Mouse (Mus musculus) frontal cortex, adult 2 months (tissue): ENCODE measurements at regions not wholly inside any gene's neighbourhood (a gene's known extent, or its start where the extent isn't known, plus 50 kb on each side); places are given as distances from the start of the nearest gene placed in this dataset.

Experiments used
- DNase-seq, 2 experiments: peaks; one replicate each; pipeline ENCODE4 v3.0.0; 2022; ENCODE audit warnings: low spot score in 1 of 2; ENCODE audit errors: extremely low spot score in 1 of 2

DNA sequence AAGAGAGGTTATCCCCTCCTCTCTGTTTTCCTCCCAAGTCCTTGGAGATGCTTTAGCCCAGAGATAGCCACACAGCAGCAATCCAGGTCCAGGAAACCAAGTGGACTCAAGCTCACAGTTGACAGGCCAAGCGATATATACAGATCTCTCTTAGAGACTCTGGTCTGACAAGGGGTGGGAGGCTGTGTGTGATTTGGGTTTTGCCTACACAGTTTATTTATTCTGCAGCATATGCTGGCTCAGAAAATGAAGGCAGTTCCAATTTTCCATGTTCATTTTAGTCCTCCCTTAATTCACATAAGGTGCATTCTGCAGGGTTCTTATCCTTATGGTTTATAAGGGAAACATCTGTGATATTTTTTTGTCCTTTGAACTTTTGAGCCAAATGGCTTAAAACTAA is 595.0 kb upstream of the Apob start:
- peak; percentile 11 to 30 for DNase-seq

- no peak for DNase-seq
Observed at GRCm38 (mm10) chr12:7403800-7404199, 573.6 kb upstream of the Apob start.

DNA sequence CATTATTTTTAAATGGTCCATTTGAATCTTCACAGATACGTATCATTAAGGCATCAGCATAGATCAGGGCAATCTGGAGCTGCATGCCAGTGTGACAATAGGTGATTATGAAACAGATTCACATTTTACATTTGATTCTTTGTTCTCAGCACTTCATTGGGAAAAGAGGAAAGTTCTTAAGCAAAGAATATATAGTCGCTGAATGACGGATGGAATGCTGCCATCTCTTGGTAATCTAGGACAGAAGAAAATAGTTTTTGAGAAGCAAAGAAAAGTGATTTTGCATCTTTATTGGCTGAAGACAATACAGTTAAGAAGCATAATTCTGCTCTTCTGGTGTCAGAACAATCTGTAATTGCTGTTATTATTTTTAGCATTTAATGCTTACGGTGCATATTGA is 565.6 kb upstream of the Apob start:
- peak in 1 of 2 experiments; percentile 42 for DNase-seq

DNA sequence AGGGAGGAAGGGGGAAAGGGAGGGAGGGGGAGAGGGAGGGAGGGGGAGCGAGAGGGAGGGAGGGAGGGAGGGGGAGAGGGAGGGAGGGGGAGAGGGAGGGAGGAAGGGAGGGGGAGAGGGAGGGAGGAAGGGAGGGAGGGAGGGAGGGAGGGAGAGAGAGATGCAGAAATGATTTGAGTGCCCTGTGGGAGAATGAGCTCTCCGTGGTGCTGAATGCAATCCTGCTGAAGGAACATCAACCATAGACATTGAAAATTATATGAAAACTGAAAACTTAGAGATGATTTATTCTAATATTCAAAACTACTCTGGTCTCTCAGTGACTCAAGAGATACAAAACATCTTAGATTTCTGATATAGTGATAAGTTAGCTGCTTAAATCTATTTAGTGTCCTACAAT is 557.2 kb upstream of the Apob start:
- no peak for DNase-seq

GRCm38 (mm10) chr12:7421826-7422540 is 555.5 kb upstream of the Apob start:
- DNase-seq, result peak; percentile 31 to 41

- DNase-seq, result peak in 1 of 2 experiments; percentile 12
Observed at GRCm38 (mm10) chr12:7430981-7431380, 546.5 kb upstream of the Apob start.

DNA sequence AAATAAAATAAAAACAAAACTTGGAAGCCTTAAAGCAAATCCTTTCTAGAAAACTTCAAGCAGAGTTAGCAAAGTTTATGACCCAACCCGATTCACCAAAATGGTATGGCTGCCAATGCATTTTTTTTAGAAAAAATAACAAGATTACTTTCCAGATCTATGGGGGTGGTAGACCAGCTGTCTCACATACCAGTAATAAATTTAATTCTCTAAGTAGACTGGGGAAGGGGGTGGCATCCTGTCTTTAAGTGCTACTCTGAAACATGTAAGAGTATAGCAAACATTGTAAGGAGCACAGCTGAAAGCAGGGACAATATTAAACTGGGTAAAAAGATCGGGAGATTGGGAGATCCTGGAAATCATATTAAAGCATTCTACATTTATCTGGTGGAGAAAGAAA is 532.2 kb upstream of the Apob start:
- peak; percentile 12 to 66 for DNase-seq

DNA sequence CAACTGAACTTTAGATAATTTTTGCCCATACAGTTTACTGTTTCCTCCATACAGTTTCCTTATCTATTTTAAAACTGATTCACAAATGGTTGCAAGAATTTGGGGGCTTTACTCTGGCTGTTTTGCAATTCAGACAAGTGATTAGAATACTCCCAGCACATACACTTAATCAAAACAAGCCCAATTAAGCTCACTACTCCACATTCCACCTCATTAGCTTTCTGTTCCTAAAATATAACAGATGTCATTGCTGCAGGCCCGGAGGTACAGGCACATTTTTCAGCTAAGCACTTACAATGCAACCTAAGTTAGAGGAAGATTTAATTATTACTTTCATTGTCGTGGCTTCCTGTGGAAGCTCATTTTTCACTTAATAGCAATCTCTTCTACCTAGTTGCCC is 526.9 kb upstream of the Apob start:
- no peak for DNase-seq

- no peak for DNase-seq
Observed at GRCm38 (mm10) chr12:7457036-7457435, 520.4 kb upstream of the Apob start.

DNA sequence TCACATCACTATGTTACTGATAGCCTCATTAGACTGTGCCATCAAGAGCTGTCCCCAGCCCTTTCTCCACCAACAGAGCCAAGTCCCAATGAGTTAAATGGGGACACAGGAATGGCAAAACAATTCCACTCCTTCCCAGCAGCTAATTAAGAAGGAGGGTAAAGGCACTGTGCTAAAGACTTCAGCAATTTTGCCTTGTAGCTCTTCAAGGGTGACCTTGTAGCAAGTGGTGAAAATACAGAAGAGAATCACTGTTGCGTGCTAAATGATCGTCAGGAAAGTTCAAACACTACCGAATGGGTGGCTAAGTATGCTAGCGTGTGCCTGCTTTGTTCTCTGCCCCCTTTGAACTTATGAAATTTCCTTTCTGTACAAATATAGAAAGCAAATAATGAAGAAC is 519.9 kb upstream of the Apob start:
- no peak for DNase-seq

GRCm38 (mm10) chr12:7464947-7465346 is 512.5 kb upstream of the Apob start:
- DNase-seq, result no peak

DNA sequence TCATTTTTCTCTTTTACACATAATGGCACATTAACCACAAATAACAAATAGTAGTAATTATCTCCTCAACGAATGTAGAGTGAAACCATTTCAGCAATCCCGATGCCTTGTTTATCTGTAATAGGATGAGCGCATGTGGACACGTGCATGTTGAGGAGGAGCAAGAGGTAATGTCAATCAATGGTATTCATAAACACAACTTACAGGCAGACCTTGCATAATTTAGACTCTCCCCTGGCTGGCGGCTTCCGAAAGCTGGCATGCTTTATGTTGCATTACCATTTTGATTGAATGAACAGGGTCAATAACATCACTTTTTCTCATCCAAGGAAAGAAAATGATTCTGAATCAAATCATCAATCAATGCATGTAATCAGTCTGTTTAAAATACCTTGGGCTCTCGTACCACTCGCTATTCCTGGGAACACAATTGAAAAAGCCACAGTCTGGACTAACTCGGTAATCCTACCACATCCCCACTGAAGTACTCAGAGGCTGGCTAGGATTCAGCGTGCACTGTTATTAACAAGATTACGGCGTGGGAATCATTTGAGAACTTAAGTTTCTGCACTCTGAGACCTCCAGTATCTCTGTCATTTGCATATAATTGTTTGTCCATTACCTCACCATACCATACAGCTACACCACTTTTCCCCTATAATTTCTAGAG is 464.7 kb upstream of the Apob start:
- DNase-seq, result no peak

- no peak for DNase-seq
Observed at GRCm38 (mm10) chr12:7537389-7537788, 440.1 kb upstream of the Apob start.

DNA sequence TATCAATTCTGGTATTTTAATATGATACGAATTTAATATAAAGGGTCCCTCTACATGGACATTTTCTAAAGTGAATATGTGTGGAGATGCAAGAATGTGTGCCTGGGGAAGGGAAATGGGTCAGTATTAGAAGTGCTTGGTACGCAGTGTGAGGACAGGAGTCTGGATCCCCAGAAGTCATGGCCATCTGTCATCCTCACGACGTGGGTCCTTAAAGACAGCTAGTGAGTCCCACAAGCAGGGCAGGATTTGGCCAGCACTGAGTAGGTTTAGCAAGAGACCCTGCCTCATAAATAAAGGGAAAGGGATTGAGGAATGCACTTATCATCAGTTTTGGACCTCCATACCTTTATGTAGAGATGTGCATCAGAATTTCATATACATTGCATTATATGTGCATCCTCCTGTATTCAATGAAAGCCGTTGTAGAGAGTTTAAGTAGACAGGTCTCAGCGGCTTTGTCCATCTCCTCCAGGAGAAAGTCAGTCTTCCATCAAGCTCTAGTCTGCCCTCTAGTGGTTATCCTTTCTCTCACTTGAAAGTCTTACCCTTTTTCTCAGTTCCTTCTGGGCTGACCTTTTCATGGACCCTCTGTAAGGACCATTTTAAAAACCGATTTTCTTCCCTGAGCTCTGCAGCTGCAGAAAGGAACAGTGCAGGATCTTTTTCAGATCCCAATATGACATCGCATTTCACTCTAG is 434.0 kb upstream of the Apob start:
- DNase-seq, result peak in 1 of 2 experiments; percentile 84

- DNase-seq, result no peak
Observed at GRCm38 (mm10) chr12:7548759-7549158, 428.7 kb upstream of the Apob start.

DNA sequence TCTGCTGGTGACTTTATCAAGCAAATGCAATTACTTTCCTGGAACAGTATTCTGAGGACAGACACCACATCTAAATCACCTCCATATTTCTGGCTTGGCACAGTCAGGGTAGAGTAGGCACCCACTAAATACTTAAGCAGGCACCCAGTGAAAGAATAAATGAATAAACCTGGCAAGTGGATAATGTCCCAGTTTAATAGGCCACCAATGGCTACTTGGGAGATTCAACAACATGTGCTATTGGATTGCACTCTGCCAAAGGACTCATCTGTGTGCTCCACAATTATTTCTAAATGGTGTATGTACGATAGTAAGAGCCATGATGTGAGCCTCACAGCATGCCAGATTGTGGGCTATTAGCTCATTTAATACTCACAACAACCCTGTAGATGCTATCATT is 417.2 kb upstream of the Apob start:
- no peak for DNase-seq

DNA sequence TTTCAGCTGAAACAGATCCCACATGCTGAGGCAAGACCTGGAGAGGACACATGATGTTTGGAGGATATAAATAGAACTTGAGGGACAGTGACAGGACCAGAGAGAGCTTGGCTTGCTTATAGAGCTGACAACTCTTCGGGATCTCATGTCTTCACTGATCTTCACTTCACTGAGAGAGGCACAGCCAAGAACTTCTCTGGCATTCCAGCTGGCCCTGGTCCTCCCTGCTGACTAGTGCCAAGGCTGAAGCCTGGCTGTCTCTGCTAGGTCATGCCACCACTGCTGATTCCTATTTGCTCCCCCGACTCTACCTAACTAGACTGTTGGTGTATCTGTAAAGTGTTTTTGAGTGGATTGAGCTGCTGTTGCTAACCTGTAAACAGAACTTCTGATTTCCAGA is 401.4 kb upstream of the Apob start:
- no peak for DNase-seq

DNA sequence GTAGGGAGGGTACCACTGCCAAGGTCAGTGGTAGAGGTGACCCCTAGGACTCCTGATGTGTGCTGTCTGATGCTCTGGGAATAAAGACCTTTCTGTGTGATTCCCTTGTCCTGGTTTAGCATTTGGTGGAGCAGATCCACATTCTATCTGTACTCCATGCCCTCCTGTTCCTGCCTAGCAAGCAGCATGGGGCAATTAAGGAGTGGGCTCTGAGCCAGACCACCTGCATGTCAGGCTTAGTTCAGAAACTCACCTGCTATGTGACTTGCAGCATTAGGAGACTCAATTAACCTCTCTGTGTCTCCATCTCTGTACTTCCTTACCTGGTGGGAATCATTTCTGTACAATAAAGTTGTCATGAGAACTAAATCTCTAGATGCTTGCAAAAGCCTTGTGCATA is 389.9 kb upstream of the Apob start:
- DNase-seq, result no peak

DNA sequence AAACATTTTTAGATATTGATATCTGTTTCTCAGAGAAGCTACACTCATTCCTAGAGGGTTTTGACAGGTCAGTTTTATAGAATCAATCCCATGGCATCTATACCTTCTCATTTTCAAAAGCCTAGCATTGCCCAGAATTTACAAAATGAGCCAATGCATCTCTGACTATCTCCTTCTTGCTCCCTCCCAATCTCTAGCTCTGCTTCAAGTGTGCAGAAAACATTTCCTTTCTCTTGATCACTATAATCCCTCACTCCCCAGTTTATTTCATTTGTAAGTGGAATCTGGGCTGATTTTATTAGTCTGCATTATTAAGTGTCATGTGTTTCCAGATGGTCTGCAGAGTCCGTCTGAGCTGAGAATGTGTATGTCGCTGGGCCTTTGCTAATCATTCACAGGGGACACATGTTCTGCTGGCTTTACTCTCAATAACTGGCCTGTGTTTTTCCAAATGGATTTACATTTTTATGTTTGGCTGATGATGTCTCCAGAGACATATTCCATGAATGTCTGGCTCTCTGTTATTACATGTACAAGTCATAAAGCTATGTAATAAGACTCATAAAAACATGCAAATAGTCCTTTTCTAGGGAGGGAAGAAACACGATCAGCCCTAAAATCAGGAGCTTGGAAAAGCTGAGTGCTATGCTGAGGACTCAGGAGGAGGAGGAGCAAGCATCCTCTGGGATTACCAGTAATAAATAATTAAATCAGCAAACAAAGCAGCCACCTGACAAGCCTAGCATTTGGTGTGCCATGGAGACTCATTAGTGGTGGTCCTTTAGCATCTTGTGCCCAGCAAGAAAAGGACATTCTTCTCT is 366.0 kb upstream of the Apob start:
- DNase-seq, result no peak

DNA sequence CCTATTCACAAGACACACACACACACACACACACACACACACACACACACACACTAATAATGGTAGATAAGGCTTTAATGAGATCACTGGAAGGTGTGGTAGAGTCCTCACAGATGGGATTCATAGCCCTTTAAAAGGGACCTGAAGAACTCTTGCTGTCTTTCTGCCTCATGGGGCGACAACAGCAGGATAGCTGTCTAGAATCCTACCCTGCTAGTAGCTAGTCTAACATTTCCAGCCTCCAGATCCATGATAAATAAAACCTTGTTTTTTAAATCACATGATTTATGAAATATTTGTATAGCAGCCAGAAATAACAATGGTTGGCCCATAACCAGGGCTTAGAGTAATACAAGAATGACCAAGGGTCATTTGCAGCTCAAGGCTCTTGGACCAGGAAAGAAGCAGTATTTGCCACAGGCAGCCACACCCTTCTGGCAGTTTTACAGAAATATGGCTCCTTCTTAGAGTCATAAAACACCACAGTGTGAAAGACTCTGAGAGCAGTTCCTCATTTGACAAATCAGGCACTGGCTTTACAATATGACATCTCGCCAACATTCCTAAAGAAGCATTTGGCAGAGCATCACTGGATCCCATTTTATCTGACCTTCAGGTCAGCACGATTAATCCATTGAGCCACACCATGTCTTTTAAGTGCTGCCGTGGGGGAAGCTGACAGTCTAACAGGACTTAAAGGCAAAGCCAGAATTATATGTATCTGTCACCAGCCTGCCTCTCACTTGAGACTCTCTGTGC is 340.9 kb upstream of the Apob start:
- DNase-seq, result no peak
